Mouse (Mus musculus) midbrain, postnatal 0 days (tissue): ENCODE results near the gene Camk2n1. TPM values are rescaled to one million over a fixed set of nuclear protein-coding genes. Genes with fewer than 3 reads are reported as not detected.
A peak's percentile ranks its signal among the peaks of the same experiment; 100 is the strongest.

Experiments
- ATAC-seq: fragments of 200-750 bp; cut with Nextera tagmentation; 2 replicates; pipeline ENCODE4 v1.8.0; 2017; ENCODE audit warnings: moderate number of reproducible peaks, mild to moderate bottlenecking, moderate TSS enrichment, moderate library complexity; ENCODE audit not compliant: low FRiP score
- DNase-seq: peaks from one replicate; pipeline ENCODE4 v3.0.0-alpha.2; 2015; ENCODE audit warnings: low spot score
- H3K27ac ChIP-seq: fragments of 300-500 bp; sonication (generic); 2 replicates; pipeline ENCODE4 v1.5.1; 2014; ENCODE audit warnings: low read depth, mild to moderate bottlenecking, low read length, mixed read lengths
- H3K27me3 ChIP-seq: fragments of 300-500 bp; sonication (generic); 2 replicates; pipeline ENCODE4 v1.6.1; 2014; ENCODE audit warnings: low read length, control low read depth, mixed read lengths; ENCODE audit not compliant: insufficient read depth
- H3K36me3 ChIP-seq: fragments of 300-500 bp; sonication (generic); 2 replicates; pipeline ENCODE4 v1.6.1; 2014; ENCODE audit warnings: low read length, control low read depth, mixed read lengths; ENCODE audit not compliant: insufficient read depth
- H3K4me1 ChIP-seq: fragments of 300-500 bp; sonication (generic); 2 replicates; pipeline ENCODE4 v1.6.1; 2014; ENCODE audit warnings: mild to moderate bottlenecking, control low read depth, antibody characterized with exemption, low read length, mixed read lengths; ENCODE audit not compliant: insufficient read depth
- H3K4me2 ChIP-seq: fragments of 300-500 bp; sonication (generic); 2 replicates; pipeline ENCODE4 v1.6.1; 2014; ENCODE audit warnings: low read depth, mild to moderate bottlenecking, low read length, mixed read lengths; ENCODE audit not compliant: poor library complexity, severe bottlenecking
- H3K4me3 ChIP-seq: fragments of 300-500 bp; sonication (generic); 2 replicates; pipeline ENCODE4 v1.5.1; 2014; ENCODE audit warnings: low read depth, mild to moderate bottlenecking, low read length, moderate library complexity
- H3K9ac ChIP-seq: fragments of 300-500 bp; sonication (generic); replicated peaks from 2 replicates; pipeline ENCODE4 v1.6.1; 2014; ENCODE audit warnings: mild to moderate bottlenecking, low read length, moderate library complexity, mixed read lengths; ENCODE audit not compliant: poor library complexity, severe bottlenecking
- H3K9me3 ChIP-seq: fragments of 300-500 bp; sonication (generic); 2 replicates; pipeline ENCODE4 v1.6.1; 2016; ENCODE audit warnings: low read length, control low read depth
- CTCF ChIP-seq: IDR thresholded peaks from 2 replicates; pipeline ENCODE4 v1.5.1; 2016; ENCODE audit warnings: antibody characterized with exemption, mild to moderate bottlenecking
- WGBS: fragments of 180-500 bp; shearing (Covaris S2); extraction: QIAGEN DNeasy Blood & Tissue Kit; methylation state at CpG from one replicate; pipeline ENCODE4 v1.1.7; 2014; 5-methylcytosine and 5-hydroxymethylcytosine counted together
- polyA plus RNA-seq: library from polyadenylated mRNA; unstranded; fragments of >200 nt; fragmentation: Nextera tagmentation; extraction: Ambion mirVana; gene quantifications from 2 replicates; pipeline ENCODE4 v1.2.1, GENCODE M21; 2015
- total RNA-seq: library from RNA; depleted of rRNA; stranded (reverse); fragments of >200 nt; gene quantifications from 2 replicates; pipeline ENCODE4 v1.2.3, GENCODE M21; 2014

Camk2n1 gene
- total and polyA plus RNA-seq, 2 experiments from 2014 or later: 29.2 to 50.9 TPM

DNA sequence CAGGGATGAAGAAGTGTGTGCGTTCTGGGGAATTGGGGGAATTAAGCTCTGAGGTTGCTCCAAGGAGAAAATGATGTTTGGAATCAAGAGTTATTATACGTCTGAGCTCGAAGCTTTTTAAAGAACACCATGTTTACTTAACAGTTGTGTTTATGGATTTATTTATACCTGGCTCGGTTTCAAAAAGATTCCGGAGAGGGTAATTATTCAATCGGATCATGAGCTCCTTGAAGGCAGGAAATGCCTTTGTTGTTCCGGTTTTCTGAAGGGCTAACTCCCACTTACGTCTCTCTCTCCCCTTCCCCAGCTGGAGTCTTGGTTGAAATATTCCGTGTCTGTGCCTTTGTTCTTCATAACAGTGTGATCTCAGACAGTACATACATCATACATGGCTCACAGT is 26.8 kb downstream of the Camk2n1 start:
- DNase-seq (no peak), ATAC-seq (no peak)
- H3K27ac ChIP-seq: no peak overlapping the region
- no peaks in the 10 kb centered on the region for H3K27me3 ChIP-seq
- H3K9me3 ChIP-seq: no peaks in the 10 kb centered on the region
- H3K9ac ChIP-seq: no peak overlapping the region
- H3K4me1 ChIP-seq: no peaks in the 10 kb centered on the region
- WGBS: 46% methylated on average over 9 of the region's 9 CpGs
- no peaks in the 10 kb centered on the region for H3K36me3 ChIP-seq
- no peak overlapping the region for H3K4me3 ChIP-seq
- no peak for TF ChIP-seq CTCF
- no peak overlapping the region for H3K4me2 ChIP-seq

DNA sequence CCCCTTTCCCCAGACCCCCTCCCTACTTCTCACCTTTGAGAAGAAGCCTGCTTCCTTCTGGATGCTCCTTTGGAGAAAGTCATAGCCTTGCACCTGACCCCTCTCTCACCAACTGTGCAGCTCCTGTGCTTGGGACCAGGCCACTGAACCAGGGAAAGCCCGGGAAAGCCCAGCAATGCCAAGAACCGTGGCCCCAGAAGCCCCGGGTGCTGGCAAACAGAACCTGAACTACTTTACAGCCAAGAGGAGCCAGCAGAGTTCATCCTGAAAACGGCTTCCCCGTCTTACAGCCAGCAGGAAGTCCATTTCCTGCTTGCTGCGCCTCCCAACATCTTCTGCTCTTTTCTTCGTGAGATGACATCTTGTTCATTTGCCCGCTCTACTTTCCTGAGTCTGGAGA is 28.6 kb downstream of the Camk2n1 start:
- Histone ChIP-seq H3K4me1 (no peaks in the 10 kb centered on the region), H3K27me3 (no peaks in the 10 kb centered on the region), H3K9ac (no peak overlapping the region), H3K4me3 (no peak overlapping the region), H3K9me3 (no peaks in the 10 kb centered on the region), H3K4me2 (no peak overlapping the region), H3K27ac (no peak overlapping the region), H3K36me3 (no peaks in the 10 kb centered on the region)
- ATAC-seq (no peak), DNase-seq (no peak)
- TF ChIP-seq CTCF: no peak
- WGBS: 76% methylated on average over 8 of the region's 8 CpGs

DNA sequence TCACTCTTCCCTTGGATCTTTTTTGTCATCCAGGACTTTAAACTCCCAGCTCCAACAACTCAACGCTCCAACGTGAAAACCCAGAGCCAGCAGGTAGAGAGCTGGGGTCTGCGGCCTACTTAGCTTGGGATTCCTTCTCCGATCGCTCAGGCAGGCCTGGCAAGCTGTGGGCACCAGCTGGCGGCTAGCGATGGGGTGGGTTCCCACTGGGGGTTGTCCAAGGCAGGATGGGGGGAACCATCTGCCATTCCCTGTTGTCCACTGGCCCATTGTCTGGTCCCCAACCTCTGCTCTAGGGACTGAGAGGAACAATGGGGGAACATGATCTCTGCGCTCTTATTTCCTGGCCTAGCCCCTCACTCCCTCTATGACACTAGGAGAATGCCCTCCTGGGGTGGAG is 34.1 kb downstream of the Camk2n1 start:
- no peaks in the 10 kb centered on the region for H3K36me3 ChIP-seq
- no peak overlapping the region for H3K27ac ChIP-seq
- no peaks in the 10 kb centered on the region for H3K9me3 ChIP-seq
- ATAC-seq (no peak), DNase-seq (no peak)
- peaks cover 7% of the 10 kb centered on the region for H3K4me1 ChIP-seq
- H3K4me2 ChIP-seq: no peak overlapping the region
- no peak overlapping the region for H3K4me3 ChIP-seq
- WGBS: 30% methylated on average over 8 of the region's 8 CpGs
- H3K9ac ChIP-seq: no peak overlapping the region
- TF ChIP-seq CTCF: no peak
- no peaks in the 10 kb centered on the region for H3K27me3 ChIP-seq

DNA sequence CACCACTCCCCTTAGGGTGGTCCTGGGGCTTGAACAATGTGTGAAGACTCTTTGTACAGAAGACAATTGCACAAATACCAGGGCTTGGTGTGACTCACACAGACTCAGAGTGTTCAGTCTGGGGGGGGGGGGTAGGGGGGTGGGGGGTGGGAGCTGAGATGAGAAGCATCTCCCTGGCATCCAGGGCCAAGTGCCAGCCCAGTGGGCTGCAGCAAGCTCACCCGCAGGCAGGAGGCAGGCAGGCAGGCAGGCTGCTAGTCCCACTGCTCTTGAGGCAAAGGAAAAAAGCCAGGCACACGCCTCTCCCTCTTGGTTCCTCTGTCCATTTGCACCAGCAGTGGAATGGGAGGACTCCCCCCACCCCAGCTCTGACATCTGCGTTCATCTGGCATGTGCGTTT is 37.0 kb downstream of the Camk2n1 start:
- H3K27ac ChIP-seq: no peak overlapping the region
- no peaks in the 10 kb centered on the region for H3K27me3 ChIP-seq
- TF ChIP-seq CTCF: no peak
- H3K4me2 ChIP-seq: no peak overlapping the region
- 59% methylated on average over 4 of the region's 4 CpGs for WGBS
- no peak overlapping the region for H3K4me3 ChIP-seq
- no peak for DNase-seq
- no peak overlapping the region for H3K9ac ChIP-seq
- peaks cover 27% of the 10 kb centered on the region for H3K4me1 ChIP-seq
- no peaks in the 10 kb centered on the region for H3K9me3 ChIP-seq
- no peak for ATAC-seq
- no peaks in the 10 kb centered on the region for H3K36me3 ChIP-seq

DNA sequence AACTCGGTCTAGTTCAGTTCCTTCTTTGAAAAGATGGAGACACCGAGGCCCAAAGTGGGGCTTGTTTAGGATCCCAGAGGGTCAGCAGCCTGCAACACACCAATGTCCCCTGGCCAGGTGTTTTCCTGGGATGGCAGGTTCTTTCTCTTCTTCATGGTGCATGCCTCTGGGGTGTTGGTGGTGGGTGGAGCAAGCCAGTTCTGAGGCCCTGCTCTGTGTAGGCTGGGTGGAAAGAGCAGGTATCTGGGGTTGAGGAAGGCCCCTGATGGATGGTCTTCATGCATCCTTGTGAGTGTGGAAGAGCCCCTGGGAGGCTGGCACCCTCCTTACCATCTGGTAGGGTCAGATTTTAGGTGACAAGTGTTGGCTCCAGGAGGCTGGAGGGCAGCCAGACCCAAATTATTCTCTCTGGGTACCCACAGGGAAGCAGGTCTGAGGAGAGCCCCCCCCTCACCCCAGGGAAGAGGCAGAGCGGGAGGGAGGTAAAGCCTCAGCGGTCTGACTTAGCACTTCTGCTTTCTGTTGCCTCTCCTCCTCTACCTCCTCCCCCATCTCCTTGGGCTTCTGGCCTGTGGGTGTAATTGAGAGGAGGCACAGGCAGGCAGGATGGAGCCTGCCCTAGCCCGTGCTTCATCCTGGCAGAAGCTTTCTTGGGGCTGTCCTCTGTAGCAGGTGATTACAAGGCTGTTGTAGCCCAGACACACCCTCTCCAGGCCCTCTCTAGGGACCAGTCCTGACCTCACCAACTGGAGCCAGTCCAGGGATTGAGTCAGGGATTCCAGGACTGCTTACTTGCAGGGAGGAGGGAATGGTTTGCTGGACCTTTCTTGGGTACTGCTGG is 39.3 kb downstream of the Camk2n1 start:
- Histone ChIP-seq H3K36me3 (no peaks in the 10 kb centered on the region), H3K9ac (no peak overlapping the region), H3K27ac (no peak overlapping the region), H3K4me2 (no peak overlapping the region), H3K27me3 (no peaks in the 10 kb centered on the region), H3K4me1 (peaks cover 33% of the 10 kb centered on the region), H3K9me3 (no peaks in the 10 kb centered on the region), H3K4me3 (no peak overlapping the region)
- WGBS: 52% methylated on average over 5 of the region's 5 CpGs
- DNase-seq (no peak), ATAC-seq (no peak)
- TF ChIP-seq CTCF: no peak

DNA sequence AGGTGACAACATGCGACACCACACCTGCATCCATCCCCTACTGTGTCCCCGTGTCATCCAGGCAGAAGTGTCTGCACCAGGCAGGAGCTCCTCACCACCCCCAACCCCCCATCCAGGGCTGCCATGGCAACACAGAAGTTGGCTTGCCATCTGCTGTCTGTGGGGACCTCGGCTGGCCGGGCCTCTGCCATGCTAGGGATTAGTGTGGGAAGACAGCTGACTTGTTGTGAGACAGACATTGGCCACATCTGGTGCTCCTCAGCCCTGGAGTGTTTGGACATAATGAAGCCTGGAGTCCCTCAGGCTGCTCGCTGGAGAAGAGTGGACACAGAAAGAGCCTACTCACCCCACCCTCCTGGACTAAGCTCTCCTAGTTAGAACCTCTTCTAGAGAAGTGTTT is 40.8 kb downstream of the Camk2n1 start:
- H3K27ac ChIP-seq: 0 out of 2 replicates have a peak overlapping the region, but pooled peaks have one; percentile 8
- H3K9me3 ChIP-seq: no peaks in the 10 kb centered on the region; the same call in 1 of the 2 replicates
- H3K36me3 ChIP-seq: no peaks in the 10 kb centered on the region
- H3K4me3 ChIP-seq: no peak overlapping the region
- ATAC-seq: peak; percentile 77
- H3K4me1 ChIP-seq: peaks cover 29% of the 10 kb centered on the region
- peak; percentile 27; the same call in 1 of the 2 replicates for TF ChIP-seq CTCF
- no peaks in the 10 kb centered on the region for H3K27me3 ChIP-seq
- no peak overlapping the region for H3K4me2 ChIP-seq
- no peak overlapping the region for H3K9ac ChIP-seq
- peak; percentile 84 for DNase-seq
- WGBS: 5% methylated on average over 5 of the region's 5 CpGs
